Mouse (Mus musculus): ENCODE measurements around the gene Sdsl. TPM values are rescaled to one million over a fixed set of nuclear protein-coding genes. Genes with fewer than 3 reads are reported as not detected.

Sdsl gene
- polyA plus RNA-seq, 1 experiment from 2014 or later = 7.9 TPM

DNA sequence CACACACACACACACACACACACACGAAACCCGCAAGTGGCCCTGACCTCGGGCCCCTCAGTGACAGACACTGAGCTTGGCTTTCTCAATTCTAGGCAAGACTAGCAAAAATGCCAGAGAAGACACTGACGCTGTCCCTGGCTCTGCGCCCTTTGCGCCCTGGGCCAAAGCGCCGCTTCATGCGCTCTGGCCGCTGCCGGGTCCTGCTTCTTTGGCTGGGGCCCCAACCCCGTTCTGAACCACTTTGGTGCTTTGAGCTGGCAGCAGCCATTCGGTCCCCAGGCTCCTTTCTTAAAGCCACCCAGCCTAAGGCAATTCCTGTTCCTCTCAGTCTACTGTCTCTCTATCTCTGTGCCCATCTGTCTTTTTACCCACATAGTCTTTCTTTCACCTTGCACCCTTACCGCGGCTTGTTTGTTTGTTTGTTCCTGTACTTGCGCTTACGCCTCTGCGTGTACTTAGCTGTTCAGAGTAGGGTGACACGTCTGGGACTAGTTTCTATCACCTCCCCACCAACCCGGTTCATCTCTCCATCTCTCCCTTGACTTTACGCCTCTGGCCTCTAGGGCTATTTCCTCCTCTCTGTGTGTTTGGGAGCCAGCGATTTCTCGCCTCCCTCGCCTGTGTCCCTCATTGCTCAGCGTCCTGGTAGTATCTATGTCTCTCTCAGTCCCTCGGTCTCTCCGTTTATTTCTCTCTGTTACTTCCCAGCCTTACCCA is 33.5 kb downstream of the Sdsl start:
- H3K9me3 ChIP-seq = no peaks in the 10 kb centered on the region
- peak overlapping the region; percentile 57 for H3K4me3 ChIP-seq
- H3K27ac ChIP-seq = peak overlapping the region; percentile 86
- peak; percentile 37 for DNase-seq (ENCODE audit: low spot score)
- H3K36me3 ChIP-seq = no peaks in the 10 kb centered on the region
- H3K27me3 ChIP-seq (ENCODE audit: insufficient read depth, poor library complexity, severe bottlenecking) = peaks cover 95% of the 10 kb centered on the region
- 2% methylated on average over 27 of the region's 27 CpGs for WGBS
- peaks cover 60% of the 10 kb centered on the region for H3K4me1 ChIP-seq (replicated peaks)

DNA sequence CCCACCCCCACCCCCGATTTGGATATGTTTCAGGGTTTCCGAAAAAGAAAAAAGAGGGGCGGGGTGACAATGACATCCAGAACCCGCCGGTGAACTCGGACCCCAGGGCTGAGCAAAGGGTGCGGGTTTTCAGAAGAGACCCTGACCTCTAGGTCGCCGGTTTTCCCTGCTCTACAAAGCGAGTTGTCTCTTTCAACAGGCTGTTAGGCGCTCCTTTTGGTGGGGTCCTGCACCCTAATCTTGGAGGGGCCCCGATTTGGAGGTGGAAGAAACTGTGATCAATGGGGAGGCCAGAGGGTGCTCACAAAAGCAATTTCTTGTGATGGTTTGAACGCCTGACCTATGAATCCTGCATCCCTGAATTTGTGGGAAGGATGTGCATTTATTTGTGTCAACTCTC is 34.1 kb downstream of the Sdsl start:
- peak overlapping the region; percentile 86 for H3K27ac ChIP-seq
- H3K4me1 ChIP-seq (replicated peaks) = peaks cover 62% of the 10 kb centered on the region
- peak; percentile 40 for DNase-seq (ENCODE audit: low spot score)
- H3K36me3 ChIP-seq = no peaks in the 10 kb centered on the region
- H3K4me3 ChIP-seq = peak overlapping the region; percentile 57
- 1% methylated on average over 13 of the region's 13 CpGs for WGBS
- peaks cover 96% of the 10 kb centered on the region for H3K27me3 ChIP-seq (ENCODE audit: insufficient read depth, poor library complexity, severe bottlenecking)
- H3K9me3 ChIP-seq = no peaks in the 10 kb centered on the region

DNA sequence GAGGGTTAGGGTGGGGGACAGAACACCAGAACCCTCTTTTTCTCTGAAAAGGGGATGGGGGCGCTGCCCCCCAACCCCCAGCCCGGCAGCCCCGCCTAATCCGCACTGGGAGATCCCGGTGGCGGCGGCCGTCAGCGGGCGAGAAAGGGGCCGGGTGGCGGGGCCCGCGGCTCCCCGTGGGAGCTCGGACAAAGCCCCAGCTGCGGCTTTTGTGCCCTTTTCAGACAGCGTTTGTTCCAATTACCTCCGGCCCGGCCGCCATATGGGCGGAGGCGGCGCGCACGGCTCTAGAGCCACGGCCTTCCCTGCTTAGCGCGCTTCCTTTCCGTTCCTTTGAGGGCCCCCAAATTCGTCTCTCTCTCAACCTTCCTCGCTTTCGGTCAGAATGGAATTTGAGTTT is 34.6 kb downstream of the Sdsl start:
- under 1% methylated on average over 33 of the region's 33 CpGs for WGBS
- Histone ChIP-seq H3K4me1 (replicated peaks) (peaks cover 65% of the 10 kb centered on the region), H3K9me3 (no peaks in the 10 kb centered on the region), H3K27ac (peak overlapping the region; percentile 86), H3K27me3 (ENCODE audit: insufficient read depth, poor library complexity, severe bottlenecking) (peaks cover 96% of the 10 kb centered on the region), H3K4me3 (peak overlapping the region; percentile 57), H3K36me3 (no peaks in the 10 kb centered on the region)
- DNase-seq (ENCODE audit: low spot score) = peak; percentile 70

DNA sequence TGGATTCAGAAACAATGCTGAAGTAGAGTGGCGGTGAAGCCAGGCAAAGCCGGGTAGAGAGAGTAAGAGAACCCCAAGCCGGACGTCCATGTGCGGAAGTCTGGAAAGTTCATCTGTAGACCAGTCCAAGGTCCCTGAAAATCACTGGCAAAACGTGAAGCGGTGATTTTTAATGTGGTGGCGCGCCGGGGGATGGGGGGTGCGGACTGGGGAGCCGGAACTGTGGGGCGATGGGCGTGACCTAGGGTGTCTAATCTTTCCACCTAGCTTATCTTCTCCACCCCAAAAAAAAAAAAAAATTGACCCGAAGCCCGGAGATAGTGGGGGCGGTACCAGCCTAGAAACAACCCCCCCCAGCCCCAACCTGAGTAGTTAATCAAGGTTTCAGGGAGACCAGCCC is 35.1 kb downstream of the Sdsl start:
- H3K9me3 ChIP-seq = no peaks in the 10 kb centered on the region
- H3K4me1 ChIP-seq (replicated peaks) = peaks cover 66% of the 10 kb centered on the region
- H3K27me3 ChIP-seq (ENCODE audit: insufficient read depth, poor library complexity, severe bottlenecking) = peaks cover 96% of the 10 kb centered on the region
- under 1% methylated on average over 17 of the region's 17 CpGs for WGBS
- peak; percentile 41 for DNase-seq (ENCODE audit: low spot score)
- peak overlapping the region; percentile 57 for H3K4me3 ChIP-seq
- H3K36me3 ChIP-seq = no peaks in the 10 kb centered on the region
- H3K27ac ChIP-seq = peak overlapping the region; percentile 86

DNA sequence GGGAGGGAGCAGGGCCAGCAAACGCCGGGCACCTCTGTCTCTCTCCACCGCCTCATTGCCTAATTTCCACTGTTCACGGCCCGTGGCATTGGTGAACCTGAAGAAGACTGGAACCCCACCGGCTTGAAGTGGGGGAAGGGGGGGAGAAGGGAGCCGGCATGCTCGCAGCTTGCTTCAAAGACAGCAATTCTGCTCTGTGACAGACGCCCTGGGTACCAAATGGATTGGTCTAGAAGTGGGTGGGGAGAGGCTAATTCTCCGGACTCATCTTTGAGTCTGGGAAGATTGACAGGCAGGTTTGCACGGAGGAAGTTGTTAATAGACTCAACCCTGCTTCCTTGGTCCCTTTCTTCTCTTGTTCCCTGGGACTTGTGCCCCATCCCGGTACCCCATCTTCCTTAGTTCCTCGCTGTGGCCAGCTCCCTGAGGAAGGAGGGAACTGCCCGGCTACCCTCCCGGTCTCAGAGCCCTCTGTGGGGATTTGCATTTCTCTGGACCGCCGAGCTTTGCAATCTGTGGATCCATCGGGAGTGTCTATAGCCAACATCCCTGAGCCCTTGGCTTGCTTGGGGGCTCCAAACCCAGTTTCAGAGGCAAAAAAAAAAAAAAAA is 35.6 kb downstream of the Sdsl start:
- H3K27me3 ChIP-seq (ENCODE audit: insufficient read depth, poor library complexity, severe bottlenecking) = peaks cover 97% of the 10 kb centered on the region
- no peaks in the 10 kb centered on the region for H3K36me3 ChIP-seq
- no peaks in the 10 kb centered on the region for H3K9me3 ChIP-seq
- peaks cover 72% of the 10 kb centered on the region for H3K4me1 ChIP-seq (replicated peaks)
- peak overlapping the region; percentile 57 for H3K4me3 ChIP-seq
- DNase-seq (ENCODE audit: low spot score) = peak; percentile 45
- WGBS = 1% methylated on average over 18 of the region's 18 CpGs
- H3K27ac ChIP-seq = peak overlapping the region; percentile 86

DNA sequence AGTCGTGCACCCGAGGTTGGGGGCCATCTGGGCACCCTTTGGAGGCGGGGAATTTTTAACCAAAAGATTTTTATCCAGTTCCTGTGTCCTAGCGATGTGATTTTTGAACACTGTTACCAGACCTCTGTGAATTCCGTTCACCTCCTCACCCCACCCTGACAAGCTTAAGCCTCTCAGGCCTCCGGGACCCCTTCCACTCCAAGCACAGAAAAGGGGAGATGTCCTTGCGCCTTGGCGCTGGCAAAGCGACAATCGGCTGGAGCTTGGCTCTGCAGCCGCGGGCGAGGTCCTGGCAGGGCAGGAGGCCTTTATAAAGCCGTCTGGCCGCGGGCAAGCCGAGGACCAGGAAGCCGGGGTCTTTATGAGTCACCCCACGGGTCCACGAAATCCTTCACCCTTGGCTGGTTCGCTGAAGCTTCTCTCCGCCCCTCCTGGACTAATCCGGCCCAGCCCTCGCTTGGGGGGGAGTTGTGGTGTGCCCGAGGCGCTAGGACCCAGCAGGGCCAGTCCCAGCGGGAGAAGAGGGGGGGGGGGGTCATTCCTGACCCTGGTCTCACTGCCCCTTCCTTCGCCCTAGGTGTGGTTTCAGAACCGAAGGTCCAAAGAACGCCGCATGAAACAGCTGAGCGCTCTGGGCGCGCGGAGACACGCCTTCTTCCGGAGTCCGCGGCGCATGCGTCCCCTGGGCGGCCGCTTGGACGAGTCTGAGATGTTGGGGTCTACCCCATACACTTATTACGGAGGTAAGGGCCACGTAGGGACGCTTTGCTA is 36.7 kb downstream of the Sdsl start:
- under 1% methylated on average over 47 of the region's 47 CpGs for WGBS
- peaks cover 78% of the 10 kb centered on the region for H3K4me1 ChIP-seq (replicated peaks)
- peak; percentile 58 for DNase-seq (ENCODE audit: low spot score)
- peak overlapping the region; percentile 57 for H3K4me3 ChIP-seq
- no peaks in the 10 kb centered on the region for H3K9me3 ChIP-seq
- H3K36me3 ChIP-seq = no peaks in the 10 kb centered on the region
- H3K27ac ChIP-seq = peak overlapping the region; percentile 86
- peaks cover 100% of the 10 kb centered on the region for H3K27me3 ChIP-seq (ENCODE audit: insufficient read depth, poor library complexity, severe bottlenecking)

DNA sequence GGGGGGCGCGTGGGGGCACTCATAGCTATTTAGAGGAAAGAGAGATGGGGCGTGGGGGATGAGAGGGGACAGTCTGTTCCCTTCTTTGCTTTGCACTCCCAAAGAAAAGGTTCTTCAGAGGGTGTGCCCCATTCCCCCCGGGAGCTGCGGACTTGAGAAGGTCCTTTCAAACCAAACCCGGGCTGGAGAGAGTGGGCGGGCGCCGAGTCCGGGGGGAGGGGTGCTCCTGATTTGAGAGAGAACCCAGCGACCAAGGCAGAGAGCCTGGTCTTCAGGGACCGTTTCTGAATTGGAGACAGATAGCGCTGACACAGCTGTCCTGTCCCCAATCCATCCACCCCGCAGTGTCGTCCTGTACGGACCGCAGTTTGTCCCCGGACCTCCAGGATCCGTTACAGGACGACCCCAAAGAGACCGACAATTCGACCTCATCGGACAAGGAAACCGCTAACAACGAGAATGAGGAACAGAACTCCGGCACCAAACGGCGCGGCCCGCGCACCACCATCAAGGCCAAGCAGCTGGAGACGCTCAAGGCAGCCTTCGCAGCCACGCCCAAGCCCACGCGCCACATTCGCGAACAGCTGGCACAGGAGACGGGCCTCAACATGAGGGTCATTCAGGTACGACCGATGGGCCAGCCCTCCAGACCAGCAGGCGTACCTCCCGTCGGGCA is 37.5 kb downstream of the Sdsl start:
- Histone ChIP-seq H3K36me3 (no peaks in the 10 kb centered on the region), H3K4me3 (peak overlapping the region; percentile 57), H3K27ac (peak overlapping the region; percentile 86), H3K27me3 (ENCODE audit: insufficient read depth, poor library complexity, severe bottlenecking) (peaks cover 100% of the 10 kb centered on the region), H3K4me1 (replicated peaks) (peaks cover 74% of the 10 kb centered on the region), H3K9me3 (no peaks in the 10 kb centered on the region)
- DNase-seq (ENCODE audit: low spot score) = peak; percentile 55
- WGBS = under 1% methylated on average over 44 of the region's 44 CpGs

DNA sequence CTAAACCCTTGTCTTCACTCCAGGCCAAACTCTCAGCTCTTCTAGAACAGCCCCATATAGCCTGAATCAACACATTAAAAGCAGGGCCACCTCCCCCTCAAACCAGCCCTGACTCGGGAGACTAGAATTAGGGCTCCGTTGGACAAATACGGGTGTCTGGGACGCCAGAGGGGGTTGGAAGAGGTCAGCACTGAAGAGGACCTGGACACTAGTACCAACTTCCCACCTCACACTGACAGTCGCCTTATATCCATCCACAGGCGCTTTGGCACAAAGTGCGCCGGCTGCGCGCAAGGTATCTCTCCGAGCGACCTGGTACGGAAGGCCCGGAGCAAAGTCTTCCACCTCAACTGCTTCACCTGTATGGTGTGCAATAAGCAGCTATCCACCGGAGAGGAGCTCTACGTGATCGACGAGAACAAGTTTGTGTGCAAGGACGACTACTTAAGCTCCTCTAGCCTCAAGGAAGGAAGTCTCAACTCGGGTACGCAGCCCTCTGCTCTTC is 38.3 kb downstream of the Sdsl start:
- Histone ChIP-seq H3K27me3 (ENCODE audit: insufficient read depth, poor library complexity, severe bottlenecking) (peaks cover 100% of the 10 kb centered on the region), H3K4me3 (peak overlapping the region; percentile 57), H3K36me3 (no peaks in the 10 kb centered on the region), H3K4me1 (replicated peaks) (peaks cover 66% of the 10 kb centered on the region), H3K27ac (peak overlapping the region; percentile 86), H3K9me3 (no peaks in the 10 kb centered on the region)
- DNase-seq (ENCODE audit: low spot score) = peak; percentile 38
- 3% methylated on average over 21 of the region's 21 CpGs for WGBS

DNA sequence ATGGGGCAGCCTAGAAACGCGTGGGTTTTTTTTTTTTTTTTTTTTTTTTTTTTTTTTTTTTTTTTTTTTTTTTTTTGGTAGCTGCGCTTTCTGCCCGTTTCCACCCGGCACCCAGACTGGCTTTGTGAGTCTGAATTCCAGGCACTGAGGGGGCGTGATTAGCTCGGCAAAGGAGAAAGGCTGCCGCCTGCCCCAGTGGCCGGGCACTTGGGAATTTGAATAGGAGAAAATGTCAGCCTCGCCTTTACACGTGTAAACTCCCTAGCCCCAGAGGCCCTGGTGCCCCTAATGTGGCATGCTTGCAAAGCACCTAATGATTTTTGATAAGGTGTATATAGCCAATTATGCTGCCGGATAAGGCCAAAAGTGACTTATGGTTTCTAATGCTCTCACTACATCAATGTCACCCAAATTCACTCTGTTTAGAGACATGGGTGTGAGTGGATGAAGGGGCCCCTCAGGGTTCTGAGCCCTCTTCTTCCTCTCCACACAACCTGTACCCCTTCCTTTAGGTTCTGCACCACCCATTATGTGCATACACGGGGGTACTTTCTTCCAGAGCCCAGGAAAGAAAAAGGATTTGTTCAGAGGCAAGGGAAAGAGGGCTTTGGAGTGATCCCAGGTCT is 39.4 kb downstream of the Sdsl start:
- H3K36me3 ChIP-seq = no peaks in the 10 kb centered on the region
- H3K27ac ChIP-seq = peak overlapping the region; percentile 86
- H3K4me3 ChIP-seq = peak overlapping the region; percentile 57
- H3K27me3 ChIP-seq (ENCODE audit: insufficient read depth, poor library complexity, severe bottlenecking) = peaks cover 100% of the 10 kb centered on the region
- H3K9me3 ChIP-seq = no peaks in the 10 kb centered on the region
- H3K4me1 ChIP-seq (replicated peaks) = peaks cover 56% of the 10 kb centered on the region
- DNase-seq (ENCODE audit: low spot score) = peak; percentile 37
- 2% methylated on average over 13 of the region's 13 CpGs for WGBS

DNA sequence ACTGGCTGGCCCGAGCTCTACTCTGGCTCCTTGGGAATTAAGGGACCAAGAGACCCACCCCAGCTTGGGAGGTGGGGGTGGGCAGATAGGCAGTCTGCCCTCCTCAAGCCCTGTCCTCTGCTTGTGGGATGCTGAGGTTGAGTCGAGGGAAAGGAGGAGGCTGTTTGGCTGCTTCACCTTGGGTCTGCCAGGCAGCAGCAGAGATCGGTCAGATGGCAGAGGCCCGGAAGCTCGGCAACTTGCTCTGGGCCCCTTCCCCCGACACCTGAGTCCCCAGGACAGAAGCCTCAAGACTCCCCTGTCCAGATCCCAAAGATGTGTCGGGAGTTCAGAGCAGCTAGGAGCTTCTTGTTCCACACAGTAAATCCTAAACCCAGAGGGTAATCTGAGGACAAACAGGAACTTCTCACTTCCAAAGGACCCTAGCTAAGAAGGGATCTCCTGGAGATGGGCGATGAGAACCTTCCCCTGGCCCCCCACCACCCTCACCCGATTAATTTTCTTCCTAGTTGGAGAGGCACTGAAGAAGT is 40.1 kb downstream of the Sdsl start:
- peak overlapping the region; percentile 72 for H3K27ac ChIP-seq
- DNase-seq (ENCODE audit: low spot score) = peak; percentile 53
- WGBS = 1% methylated on average over 9 of the region's 9 CpGs

DNA sequence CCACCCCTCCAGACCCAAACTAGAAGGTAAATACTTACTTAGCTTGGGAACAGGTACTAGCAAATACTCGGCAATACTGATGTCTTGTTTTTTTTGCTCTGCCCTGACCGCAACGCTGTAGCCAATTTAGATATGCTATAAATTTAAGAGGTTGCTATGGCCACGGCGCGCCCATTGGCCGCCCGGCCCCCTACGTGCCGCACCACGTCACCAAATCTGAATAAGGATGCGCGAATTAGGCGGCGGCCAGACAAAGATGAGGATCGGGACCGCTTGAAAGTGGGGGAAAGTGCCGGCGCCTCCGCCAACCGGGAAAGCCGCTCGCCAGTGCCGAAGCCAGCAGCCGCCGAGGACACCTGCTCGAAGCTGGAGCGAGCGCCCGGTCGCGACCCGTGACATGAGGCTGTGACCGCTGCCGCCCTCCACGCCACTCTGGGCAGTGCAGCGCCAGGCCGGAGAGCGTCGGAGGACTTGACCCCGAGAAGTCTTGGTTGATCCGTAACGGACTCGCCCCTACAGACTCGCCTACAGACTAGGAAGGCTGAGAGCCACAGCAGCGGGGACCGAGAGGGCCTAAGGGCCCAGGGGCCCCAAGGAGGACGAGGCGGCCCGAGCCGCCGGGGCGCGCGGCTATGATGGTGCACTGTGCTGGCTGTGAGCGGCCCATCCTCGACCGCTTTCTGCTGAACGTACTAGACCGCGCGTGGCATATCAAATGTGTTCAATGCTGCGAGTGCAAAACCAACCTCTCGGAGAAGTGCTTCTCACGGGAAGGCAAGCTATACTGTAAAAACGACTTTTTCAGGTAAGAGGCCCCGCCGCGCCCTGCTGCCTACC is 40.7 kb downstream of the Sdsl start, which contains the start of gene Lhx5:
TSS of gene Lhx5 (plus strand) at position 51 of the 837 bp plus-strand sequence.
- Histone ChIP-seq H3K4me1 (replicated peaks) (peaks cover 54% of the 10 kb centered on the region), H3K27me3 (ENCODE audit: insufficient read depth, poor library complexity, severe bottlenecking) (peaks cover 100% of the 10 kb centered on the region), H3K9me3 (no peaks in the 10 kb centered on the region), H3K4me3 (peak within 1 kb of the TSS; percentile 57), H3K36me3 (no peaks in the 10 kb centered on the region), H3K27ac (peak within 1 kb of the TSS; percentile 72)
- DNase-seq (ENCODE audit: low spot score) = peak; percentile 62
- under 1% methylated on average over 69 of the region's 69 CpGs for WGBS

More for the DNA sequence above, 40.1 kb downstream of the Sdsl start:
- Histone ChIP-seq H3K4me1 (replicated peaks) (peaks cover 56% of the 10 kb centered on the region), H3K36me3 (no peaks in the 10 kb centered on the region), H3K27me3 (ENCODE audit: insufficient read depth, poor library complexity, severe bottlenecking) (peaks cover 100% of the 10 kb centered on the region), H3K4me3 (peak overlapping the region; percentile 57), H3K9me3 (no peaks in the 10 kb centered on the region)

All from hindbrain, embryonic 10.5 days (tissue).